ENCODE assay signal across 18 mouse cellular contexts in genomic region chr14:34400021-34400420, GRCm38 (mm10). TPM values are rescaled to one million over a fixed set of nuclear protein-coding genes. Genes with fewer than 3 reads are reported as not detected.
"Had no signal": no experiment of that assay in that cellular context is flagged by ENCODE, and none has a peak within 500 bp of the region (broad histone marks: within the 10 kb centered on the region; RNA-seq: fewer than 3 reads in every experiment).

No protein-coding gene starts in this region.

- H3K36me3 ChIP-seq: liver, embryonic 13.5 days had no signal

- H3K9me3 ChIP-seq: liver, embryonic 13.5 days; midbrain, embryonic 12.5 days; midbrain, embryonic 15.5 days; neural tube, embryonic 12.5 days; neural tube, embryonic 15.5 days had no signal

- H3K4me1 ChIP-seq: liver, embryonic 13.5 days; midbrain, embryonic 12.5 days; midbrain, embryonic 15.5 days; neural tube, embryonic 12.5 days; neural tube, embryonic 15.5 days had no signal

- H3K9ac ChIP-seq: liver, embryonic 13.5 days; midbrain, embryonic 12.5 days; midbrain, embryonic 15.5 days; neural tube, embryonic 12.5 days; neural tube, embryonic 15.5 days had no signal

- H3K27me3 ChIP-seq: liver, embryonic 13.5 days; midbrain, embryonic 12.5 days; midbrain, embryonic 15.5 days; neural tube, embryonic 12.5 days; neural tube, embryonic 15.5 days had no signal

- ATAC-seq: midbrain, embryonic 15.5 days had no signal

- H3K27ac ChIP-seq: liver, embryonic 13.5 days; macrophage; midbrain, embryonic 12.5 days; midbrain, embryonic 15.5 days; neural tube, embryonic 12.5 days; neural tube, embryonic 15.5 days had no signal

- DNase-seq: kidney, adult 9 months; kidney, postnatal 14 days; kidney, postnatal 4 days; liver, embryonic 13.5 days; lung, adult 2 months; lung, postnatal 14 days; right cerebral cortex, adult 18-20 months; right cerebral cortex, postnatal 14 days; right cerebral cortex, postnatal 4 days; thymus, postnatal 25 days had no signal

- H3K4me3 ChIP-seq: liver, embryonic 13.5 days; midbrain, embryonic 12.5 days; midbrain, embryonic 15.5 days; neural tube, embryonic 12.5 days; neural tube, embryonic 15.5 days had no signal

- H3K4me2 ChIP-seq: liver, embryonic 13.5 days; midbrain, embryonic 12.5 days; midbrain, embryonic 15.5 days; neural tube, embryonic 12.5 days; neural tube, embryonic 15.5 days had no signal

RNA-seq across cellular contexts. Expression of gene Mmrn2, which starts 24.8 kb away (rescaled TPM):
- polyA plus RNA-seq: macrophage had no signal

RNA-seq across cellular contexts. Expression of gene Sncg, which starts 25.4 kb away (rescaled TPM):
- polyA plus RNA-seq: macrophage had no signal

RNA-seq across cellular contexts. Expression of gene Fam25c, which starts 44.8 kb away (rescaled TPM):
- polyA plus RNA-seq: limb, embryonic 11.5 days; liver, embryonic 13.5 days; lung, embryonic 16.5 days; macrophage; midbrain, embryonic 12.5 days; midbrain, embryonic 15.5 days; neural tube, embryonic 12.5 days; neural tube, embryonic 15.5 days; stomach, embryonic 14.5 days had no signal
